Mouse (Mus musculus): Measurements from ENCODE around the gene Kcnk18. TPM values are rescaled to one million over a fixed set of nuclear protein-coding genes. Genes with fewer than 3 reads are reported as not detected.

Gene Kcnk18
- not detected in 2 replicates for polyA plus RNA-seq (2021; fragmentation: Nextera tagmentation)
- long read RNA-seq, experiment 1: 0 reads
- long read RNA-seq, experiment 2: 0 reads

DNA sequence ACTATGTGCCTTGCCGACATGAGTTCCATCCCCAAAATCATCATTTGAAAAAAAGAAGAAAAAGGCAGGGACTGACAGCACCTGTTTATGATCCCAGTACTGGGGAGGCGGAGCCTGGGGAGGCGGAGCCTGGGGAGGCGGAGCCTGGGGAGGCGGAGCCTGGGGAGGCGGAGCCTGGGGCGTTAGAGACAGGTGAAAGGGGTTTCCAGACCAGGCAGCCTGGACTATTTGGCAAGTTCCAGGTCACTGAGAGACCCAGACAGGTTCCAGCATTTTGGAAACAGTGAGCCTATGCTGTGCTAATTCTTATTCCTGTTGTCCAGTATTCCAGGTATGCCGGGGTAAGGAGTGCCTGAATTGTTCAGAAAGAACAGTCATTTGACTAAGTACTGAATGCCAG, at the start of gene Kcnk18:
Gene Kcnk18, plus strand, starts transcription at position 224 of the 400 bp plus-strand sequence.

DNA sequence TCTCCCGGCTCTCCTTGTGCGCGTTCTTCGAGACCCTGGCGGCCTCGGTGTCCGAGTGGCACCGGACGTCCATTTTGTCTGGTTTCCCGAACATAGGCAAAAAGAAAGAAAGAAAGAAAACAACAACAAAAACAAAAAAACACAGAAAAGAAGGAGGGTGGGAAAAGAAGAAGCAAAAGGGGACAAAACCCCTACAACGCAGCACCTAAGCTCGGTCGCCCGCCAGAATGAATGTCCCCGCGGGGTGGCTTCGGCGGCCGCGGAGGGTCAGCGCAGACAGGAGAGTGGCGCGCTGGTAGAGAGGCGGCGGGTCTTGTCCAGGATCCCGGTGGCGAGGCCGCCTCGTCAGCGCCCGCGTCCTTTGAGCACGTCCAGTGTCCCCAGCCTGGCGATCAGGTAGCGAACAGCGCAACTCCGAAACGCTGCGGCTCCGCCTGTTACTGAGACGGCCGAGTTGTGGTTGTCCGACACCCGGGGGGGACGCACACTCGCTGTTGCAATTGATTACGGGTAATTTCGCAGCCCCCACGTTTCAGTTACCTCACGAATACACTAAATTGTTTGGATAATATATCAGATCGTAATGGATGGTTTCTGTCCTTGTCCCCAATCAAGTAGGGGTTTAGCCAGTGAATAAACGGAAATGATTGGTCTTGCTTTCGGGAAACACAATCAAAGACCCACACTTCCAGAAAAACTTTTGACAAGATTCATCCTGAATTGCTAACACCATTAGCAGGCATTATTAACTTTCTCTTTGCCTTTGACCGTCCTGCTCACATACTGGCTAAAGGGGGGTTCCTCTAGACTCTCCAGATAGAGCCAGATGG, 48.9 kb upstream of the Kcnk18 start, which contains the start of gene Vax1:
Gene Vax1, minus strand, starts transcription at position 121 of the 830 bp plus-strand sequence.

DNA sequence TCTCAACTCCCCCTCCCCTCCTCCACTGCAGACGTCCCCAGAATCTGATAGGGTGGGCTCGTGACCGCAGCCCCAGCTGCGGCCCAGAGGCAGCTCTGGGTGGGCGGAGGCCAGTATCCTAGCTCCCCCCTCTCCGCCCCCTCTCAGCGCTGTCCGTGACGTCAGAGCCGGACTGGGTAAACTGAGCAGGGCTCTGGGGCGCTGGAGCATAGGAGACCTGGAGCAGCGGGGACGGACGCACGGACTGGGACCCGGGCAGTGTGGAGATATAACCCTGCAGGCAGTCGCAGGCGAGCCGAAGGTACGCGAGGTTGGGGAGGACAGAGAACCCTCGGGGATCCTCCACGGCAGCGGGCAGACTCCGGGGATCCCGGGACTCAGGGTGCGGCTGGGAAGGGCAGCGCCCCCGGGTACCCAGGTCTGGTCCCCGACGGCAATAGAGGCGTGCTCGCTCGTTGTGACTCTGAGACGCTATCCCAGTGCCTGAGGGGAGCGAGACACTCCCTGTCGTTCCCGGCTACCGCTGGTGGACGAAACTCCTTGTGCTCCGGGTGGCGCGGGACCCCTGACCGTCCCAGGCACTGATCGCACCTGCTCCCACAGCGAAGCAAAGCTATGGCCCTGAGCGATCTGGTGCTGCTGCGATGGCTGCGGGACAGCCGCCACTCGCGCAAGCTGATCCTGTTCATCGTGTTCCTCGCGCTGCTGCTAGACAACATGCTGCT, 41.9 kb downstream of the Kcnk18 start, which contains the start of gene Slc18a2:
Gene Slc18a2, plus strand, starts transcription at position 179 of the 725 bp plus-strand sequence.

Other genes starting within 250 kb of the Kcnk18 start
- gene Shtn1, start 143.1 kb upstream of the Kcnk18 start, polyA plus RNA-seq (2021; fragmentation: Nextera tagmentation): 2.8 and 2.9 TPM in 2 replicates
- 0.14 TPM in 1 of 2 replicates, not detected in the other for gene Vax1, start 49.2 kb upstream of the Kcnk18 start, polyA plus RNA-seq (2021; fragmentation: Nextera tagmentation)
- 2.9 and 6.4 TPM in 2 replicates for gene Slc18a2, start 41.7 kb downstream of the Kcnk18 start, polyA plus RNA-seq (2021; fragmentation: Nextera tagmentation)
- gene Rps12-ps3, start 103.1 kb downstream of the Kcnk18 start, polyA plus RNA-seq (2021; fragmentation: Nextera tagmentation): 12.8 and 13.8 TPM in 2 replicates
- gene Pdzd8, start 126.6 kb downstream of the Kcnk18 start, polyA plus RNA-seq (2021; fragmentation: Nextera tagmentation): 4.6 TPM in 2 replicates
- gene Emx2, start 239.2 kb downstream of the Kcnk18 start, polyA plus RNA-seq (2021; fragmentation: Nextera tagmentation): 4.5 and 5.1 TPM in 2 replicates